Mouse (Mus musculus) adrenal gland, postnatal 36 days (tissue): ENCODE data around the gene Boc. TPM values are rescaled to one million over a fixed set of nuclear protein-coding genes. Genes with fewer than 3 reads are reported as not detected.
"Not testable (repeated sequence)": the region's sequence is repeated elsewhere in the genome, so short reads cannot be mapped to it uniquely, and the experiment has no call there.

ENCODE experiments used
- DNase-seq, 2 experiments: peaks; one replicate each; pipeline ENCODE4 v3.0.0; 2021; ENCODE audit warnings: mixed read lengths in 1 of 2
- microRNA-seq: library from miRNA; unstranded; fragments of <30 nt; microRNA quantifications from one replicate; pipeline ENCODE4 v1.2.0, GENCODE M21; 2021
- total RNA-seq, 2 experiments: library from RNA; stranded (reverse); gene quantifications; 2 replicates each; pipeline ENCODE4 v1.2.3; 2021

The Boc gene
- total RNA-seq, 2 experiments from 2014 or later = 42.4 to 82.2 TPM

DNA sequence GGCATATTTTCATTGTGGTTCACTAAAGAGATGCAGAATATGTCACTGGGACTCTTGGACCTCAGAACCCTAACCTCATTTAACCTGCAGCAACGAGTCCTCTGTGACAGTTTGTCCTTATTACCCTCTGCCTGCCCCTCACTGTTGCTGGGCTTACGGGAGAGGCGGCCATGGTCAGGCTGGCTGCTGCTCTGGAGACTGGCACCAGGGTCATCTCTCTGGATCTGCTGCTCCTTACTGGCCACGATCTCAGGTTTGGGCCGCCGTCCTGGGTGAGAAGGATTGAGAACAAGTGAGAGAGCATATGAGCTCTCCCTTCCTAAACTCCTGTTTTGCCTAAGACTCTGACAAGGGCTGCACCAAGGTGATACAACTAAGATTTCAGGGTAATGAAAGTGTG is 66.5 kb downstream of the Boc start:
- DNase-seq = no peak

DNA sequence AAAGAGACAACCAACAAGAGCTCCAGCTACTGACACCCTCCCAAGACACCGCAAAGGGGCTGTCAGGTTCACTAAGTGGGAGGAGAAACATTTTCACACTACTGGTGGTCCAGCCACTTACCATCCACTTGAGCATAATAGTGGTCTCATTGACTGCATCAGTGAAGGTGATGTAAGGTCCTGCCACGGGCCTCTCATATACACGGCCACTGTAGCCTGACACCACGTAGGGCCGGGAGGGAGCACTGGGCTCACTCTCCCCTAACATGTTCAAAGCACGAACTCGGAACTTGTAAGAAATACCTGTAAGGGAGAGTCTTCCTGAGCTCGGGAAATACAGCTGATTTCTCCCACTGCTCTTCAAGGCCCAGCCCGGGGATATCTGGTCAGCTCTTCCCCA is 67.6 kb downstream of the Boc start:
- DNase-seq = no peak

DNA sequence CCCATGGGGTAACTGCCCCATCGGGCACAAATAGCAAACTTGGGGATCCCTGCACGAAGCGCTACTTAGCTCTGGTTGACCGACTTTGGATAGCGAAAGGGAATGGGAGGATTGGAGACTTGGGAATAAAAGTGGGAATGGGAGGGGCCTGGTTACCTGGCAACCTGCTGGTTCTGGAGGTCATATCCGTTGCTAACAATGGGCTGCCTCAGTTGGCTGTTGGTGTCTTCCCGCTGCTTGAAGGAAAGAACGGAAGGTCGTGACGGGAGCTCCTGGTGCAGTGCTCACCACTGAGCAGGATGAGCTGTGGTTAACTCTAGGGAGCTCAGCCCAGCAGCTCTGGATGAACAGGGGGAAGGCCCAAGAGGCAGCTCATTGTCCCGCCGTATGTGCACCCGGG is 71.5 kb downstream of the Boc start:
- no peak for DNase-seq

DNA sequence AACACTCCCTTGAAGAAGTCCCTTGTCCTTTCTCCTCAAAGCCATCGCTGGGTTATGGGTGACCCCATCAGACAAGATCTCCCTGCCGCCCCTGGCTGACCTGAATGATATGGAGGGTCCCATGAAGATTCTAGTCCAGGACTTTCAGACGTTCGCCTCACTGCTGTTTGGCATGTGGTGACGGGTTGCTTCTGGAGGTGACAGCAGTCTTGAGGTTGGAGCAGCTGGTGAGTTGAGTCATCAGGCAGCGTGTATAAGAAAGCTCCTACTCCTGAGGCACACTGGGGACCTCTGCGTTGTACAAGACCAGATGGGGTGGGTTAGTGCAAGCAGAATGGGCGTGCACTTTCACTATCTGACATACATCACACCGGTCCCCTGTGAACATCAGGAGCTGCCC is 72.1 kb downstream of the Boc start:
- DNase-seq = no peak

DNA sequence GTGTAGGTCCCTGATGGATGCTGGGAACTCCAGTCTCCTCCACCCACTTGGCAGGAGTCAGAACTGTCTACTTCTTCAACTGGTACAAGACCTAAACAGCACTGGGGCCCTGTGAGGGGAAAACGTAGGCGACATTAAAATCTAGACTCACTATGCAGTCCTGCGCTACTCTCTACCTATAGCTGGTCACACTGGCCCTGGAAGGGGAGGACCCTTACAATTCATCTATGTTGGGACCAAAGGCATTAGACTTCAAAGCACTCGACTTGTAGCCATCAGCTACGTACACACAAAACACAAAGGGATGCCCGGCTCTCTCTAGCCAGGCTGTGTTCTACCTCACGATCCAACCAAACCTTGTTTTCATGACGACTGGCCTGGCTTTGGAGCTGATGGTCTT is 73.0 kb downstream of the Boc start:
- DNase-seq = no peak

DNA sequence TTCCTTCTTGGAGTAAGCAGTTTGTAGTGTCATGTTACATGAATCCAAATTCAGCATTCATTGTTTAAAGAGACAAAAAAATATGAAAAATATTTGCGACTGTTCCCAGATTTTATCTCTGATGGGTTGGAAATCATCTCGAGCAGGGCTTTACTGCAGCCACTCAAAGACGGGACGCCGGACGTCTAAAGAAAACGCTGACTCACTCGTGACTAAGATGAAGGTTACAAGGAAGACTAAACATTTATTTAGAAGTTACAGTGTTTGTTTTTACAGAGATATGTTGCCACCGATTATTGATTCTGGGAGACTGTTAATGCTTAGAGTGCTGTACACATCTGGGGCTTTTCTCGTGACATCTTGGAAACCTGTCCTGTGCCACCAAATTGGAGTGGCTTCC is 73.9 kb downstream of the Boc start:
- DNase-seq = peak in 1 of 2 experiments; percentile 46

DNA sequence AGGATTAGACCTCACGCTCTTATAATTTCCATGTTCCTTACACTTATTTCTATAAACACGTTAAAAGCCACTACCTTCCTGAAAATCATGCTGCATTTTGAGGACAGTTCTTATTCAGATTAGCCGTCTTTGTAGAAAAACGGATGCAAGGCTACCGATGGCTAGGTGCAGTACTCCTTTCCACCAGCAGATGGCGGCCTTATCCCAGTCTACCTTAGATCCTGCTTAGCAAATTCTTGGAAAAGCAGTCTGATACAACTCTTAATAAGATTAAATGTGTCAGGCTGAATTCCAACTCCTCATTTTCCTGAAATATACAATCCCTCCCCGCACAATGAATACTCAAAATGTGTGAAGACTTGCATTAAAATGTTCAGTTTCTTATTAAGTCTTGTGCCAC is 74.6 kb downstream of the Boc start:
- DNase-seq = peak; percentile 85 to 86

DNA sequence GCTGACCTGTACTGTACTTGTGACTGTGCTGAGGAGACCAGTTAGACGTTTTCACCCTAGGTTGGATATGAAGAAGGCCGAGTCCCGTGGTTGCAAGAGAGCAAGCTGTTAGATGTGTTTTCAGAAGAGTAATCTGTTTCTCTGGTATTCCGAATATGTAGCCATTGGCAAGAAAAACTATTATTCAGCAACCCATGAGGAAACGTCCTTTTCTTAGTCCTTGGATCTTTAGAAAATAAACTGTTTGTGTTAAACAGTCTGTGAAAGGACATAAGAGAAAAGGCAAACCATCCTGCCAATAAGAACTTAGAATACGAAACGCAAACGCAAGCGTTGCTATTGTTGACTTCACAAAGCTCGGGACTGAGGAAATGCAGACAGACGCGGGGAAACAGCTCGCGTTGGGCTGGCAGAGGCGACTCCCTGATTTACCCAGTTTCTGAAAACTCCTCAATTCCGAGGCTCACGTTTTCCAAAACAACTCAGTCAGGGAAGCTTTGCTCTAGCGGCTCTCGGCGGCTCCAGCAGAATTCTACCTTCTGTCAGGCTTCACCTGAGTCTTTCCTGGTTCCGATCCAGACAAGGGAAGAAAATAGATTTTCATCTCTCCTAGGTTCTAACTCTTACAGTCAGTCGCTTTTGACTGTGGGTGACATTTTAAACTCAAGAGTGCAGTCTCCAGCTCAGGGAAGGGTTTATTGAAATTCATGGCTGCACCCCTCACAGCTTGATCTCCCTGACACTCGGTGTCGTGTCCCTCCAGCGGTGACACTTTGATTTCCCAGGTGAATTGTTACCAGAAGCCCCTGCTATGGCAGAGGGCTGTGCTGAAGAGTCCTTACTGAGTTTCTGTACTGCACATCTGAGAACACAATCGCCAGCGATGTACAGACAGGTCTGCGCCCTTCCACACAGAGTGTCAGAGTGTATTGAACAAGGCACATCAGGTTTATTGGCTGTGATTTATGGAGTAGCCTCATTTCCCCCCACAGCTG is 76.8 kb downstream of the Boc start:
- DNase-seq = no peak

DNA sequence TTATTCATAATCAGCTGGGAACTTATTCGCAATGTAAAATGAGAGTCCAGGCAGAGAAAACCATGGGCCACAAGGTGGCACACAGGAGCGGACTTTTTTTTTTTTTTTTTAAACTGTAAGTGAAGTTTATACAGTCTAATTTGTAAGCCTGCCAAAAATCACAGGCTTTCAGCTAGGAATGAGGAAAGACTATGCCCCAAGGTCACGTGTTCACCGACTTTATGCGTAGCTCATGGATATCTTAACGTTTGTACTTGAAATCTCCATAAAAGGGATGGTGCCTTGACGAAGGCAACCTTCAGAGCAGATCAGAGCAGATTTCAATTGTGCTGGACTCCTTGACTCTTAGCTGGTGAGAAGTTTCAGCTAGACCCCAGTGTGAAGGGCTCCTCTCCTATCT is 78.1 kb downstream of the Boc start:
- DNase-seq = no peak

DNA sequence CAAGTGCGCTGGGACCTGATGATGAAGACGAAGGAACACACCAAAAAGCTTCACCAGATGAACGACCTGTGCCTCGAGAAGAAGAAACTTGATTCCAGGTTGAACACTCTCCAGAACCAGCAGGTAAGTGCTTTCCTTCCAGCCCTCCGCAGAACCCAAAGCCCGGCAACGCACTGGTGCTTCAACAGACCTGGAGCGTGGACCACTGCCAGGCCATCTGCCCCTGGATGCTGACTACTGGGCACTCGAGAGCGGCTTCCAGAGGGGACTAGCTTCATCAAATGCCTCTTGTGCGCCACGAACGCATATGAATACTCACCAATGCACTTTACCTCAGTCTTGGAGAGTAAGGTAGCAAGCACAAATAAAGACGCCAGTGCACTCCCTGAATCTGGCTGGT is 78.8 kb downstream of the Boc start:
- no peak for DNase-seq

DNA sequence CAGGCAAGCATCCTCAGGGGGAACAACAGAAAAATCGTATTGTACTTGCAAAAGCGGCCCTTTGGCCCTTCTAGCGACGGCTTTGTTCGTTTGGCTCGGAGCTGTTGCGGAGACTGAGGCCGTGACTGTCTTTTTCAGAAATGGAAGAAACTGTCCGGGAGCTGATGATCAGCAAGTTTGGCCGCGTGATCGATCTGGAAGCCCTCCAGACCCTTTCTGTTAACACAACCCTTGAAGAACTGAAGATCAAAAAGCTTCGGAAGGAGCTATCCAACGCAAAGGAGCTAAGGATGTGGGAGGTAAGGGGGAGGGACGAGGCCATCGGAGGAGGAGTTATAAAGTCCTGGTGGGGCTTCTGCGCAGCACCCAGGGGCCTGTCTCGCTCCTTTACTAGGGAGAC is 79.9 kb downstream of the Boc start:
- DNase-seq = no peak

DNA sequence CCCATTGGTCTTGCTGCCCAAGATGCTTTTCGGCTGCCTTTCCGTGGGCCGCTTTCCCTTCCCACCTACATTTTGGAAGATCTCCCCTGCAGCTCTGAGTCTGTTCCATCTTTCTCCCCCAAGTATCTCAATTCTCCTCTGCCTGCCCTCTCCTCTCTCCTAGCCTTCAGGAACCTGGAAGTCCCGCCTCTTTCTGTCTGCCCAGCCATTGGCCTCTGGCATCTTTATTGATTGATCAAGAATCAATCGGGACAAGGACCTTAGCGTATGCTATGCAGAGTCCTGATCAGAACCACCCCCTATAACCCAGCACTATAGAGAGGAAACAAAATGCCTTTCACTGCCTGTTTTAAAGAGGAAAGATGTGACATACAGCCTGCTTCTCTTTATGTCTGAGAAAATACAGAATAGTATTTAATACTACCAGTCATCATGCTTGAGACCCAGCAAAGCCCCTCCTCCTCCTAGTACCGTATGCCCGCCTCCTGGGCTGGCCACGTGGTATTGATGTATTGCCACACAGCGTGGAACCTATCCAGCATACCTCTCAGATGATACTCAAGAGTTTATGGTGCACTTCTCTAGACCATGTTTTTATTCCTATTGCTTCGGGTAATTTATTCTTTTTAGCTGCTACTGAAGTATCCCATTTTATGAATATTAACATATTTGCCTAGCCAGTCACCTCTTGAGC is 82.9 kb downstream of the Boc start:
- DNase-seq = no peak

DNA sequence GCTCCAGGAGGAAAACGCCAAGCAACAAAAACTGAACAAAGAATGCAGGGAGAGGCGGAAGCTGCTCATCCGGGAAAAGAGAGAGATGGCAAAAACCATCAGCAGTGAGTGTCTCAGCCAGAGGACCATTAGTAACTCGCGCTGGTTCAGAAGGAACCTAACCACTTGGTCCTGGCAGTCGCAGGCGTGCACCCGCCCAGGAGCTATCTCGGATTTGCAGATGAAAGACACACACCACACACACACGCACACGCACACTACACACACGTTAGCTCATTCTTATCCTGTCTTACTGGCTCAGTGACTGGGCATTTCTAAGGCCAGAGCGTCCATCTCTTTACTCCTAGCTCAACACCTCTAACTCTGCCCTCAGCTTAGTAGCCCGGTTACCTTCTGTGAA is 83.4 kb downstream of the Boc start:
- DNase-seq = no peak

DNA sequence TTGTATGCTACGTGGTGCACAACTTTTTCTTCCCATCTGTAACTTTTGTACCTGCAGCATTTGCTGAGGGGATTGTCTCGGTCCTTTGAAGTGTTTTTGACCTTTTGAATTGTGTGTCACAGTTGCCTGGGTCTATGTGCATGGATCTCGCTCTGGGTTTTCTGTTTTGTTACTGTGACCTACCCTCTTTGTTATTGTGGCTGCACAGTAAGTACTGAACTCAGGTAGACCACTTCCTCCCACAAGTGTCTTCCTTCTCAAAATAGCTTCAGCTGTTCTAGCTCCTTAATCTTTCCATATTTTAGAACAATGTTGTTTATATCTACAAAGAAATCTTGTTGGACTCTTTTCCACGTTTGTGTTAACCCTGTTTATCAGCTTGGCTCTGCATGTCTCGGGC is 97.8 kb downstream of the Boc start:
- no peak for DNase-seq

DNA sequence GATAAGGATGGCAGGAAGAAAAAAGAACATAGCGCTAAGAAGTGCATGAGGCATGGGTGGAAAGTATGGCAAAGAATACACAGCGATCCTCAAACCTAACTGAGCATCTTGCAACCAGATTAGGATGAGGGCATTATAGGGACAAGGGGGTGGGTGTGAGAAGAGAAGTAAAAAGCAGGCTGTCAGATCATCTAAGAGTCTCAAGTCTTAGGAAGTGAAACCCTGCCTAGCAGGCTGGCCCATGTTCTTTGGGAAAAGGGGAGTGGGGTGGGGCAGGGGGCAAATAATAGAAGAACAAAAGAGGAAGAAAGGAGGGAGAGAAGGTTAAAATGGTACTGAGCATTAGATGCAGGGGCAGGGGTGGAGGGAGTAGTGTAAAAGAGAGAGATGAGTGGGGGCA is 99.9 kb downstream of the Boc start:
- DNase-seq = no peak

DNA sequence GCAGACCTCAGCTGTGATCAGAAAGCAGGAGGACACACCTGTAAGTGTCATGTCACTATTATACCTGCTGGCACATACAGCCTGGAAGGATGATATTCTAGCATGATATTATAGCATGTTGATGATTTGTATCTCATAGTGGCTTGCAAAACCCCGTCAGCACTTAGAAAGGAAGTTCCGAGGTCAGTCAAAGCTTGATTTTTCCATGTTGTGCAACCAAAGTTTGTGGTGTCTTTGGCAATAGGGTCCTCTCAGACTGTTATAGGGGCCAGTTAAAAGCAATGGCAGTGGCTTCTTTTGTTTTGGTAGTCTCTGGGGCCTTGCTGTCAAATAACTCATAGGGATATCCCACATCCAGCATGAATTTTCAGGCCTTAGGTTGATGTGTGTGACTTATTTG is 100.8 kb downstream of the Boc start:
- DNase-seq = no peak

DNA sequence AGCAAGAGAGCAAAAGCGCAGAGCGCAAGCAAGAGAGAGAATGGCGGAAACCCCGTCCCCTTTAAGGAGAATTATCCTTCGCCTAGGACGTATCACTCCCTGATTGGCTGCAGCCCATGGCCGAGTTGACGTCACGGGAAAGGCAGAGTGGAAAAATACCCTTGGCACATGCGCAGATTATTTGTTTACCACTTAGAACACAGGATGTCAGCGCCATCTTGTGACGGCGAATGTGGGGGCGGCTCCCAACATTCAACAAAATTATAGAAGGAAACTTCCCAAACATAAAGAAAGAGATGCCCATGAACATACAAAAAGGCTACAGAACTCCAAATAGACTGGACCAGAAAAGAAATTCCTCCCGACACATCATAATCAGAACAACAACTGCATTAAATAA is 116.8 kb downstream of the Boc start:
- DNase-seq = not testable (repeated sequence)

DNA sequence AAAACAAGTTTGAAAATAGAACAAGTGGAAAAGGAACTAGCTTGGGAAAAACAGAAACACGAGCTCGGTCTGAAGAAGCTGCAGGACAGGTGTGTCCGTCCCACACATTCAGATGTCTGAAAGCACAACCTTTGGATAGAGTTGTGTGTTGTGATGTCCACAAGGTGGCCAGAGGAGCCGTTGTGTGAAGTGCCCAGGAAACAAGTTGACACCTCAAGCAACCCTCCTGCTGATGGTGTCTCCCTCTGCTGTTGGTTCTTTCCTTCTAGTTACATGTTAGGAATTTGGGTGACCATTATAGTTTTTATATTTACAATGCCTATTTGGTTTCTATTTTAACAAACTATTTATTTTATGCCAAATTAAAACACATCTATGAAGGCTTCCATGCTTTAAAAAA is 123.2 kb downstream of the Boc start:
- no peak for DNase-seq

Small RNA genes lying within 50 kb of the gene (microRNA-seq; reads per million reads assigned to microRNA genes)
- 5.2 reads per million, percentile 14 among the genes with 10 or more reads in this experiment for gene Mir3081

Other genes with a start within 250 kb of the Boc start
- 1 to 10 TPM; 6.4 to 7.6 TPM for gene Sidt1, start 225.7 kb downstream of the Boc start, total RNA-seq
- 10 to 100 TPM; 22.8 to 25.2 TPM for gene Spice1, start 211.8 kb downstream of the Boc start, total RNA-seq
- gene Cfap44, start 164.1 kb downstream of the Boc start, total RNA-seq = 1 to 10 TPM in 1 of 2 experiments, under 1 TPM in 1; 0.26 to 1.3 TPM
- 10 to 100 TPM; 11.0 to 12.6 TPM for gene Nepro, start 165.4 kb upstream of the Boc start, total RNA-seq
- 10 to 100 TPM; 18.2 to 19.1 TPM for gene Gtpbp8, start 187.5 kb upstream of the Boc start, total RNA-seq
- under 1 TPM; 0.36 to 0.50 TPM for gene Cd200r1, start 206.8 kb upstream of the Boc start, total RNA-seq